Mouse (Mus musculus) liver, postnatal 0 days (tissue): ENCODE measurements around the gene Fbxo34. TPM values are rescaled to one million over a fixed set of nuclear protein-coding genes. Genes with fewer than 3 reads are reported as not detected.

ENCODE experiments used
- ATAC-seq: fragments of 200-750 bp; cut with Nextera tagmentation; 2 replicates; pipeline ENCODE4 v1.8.0; 2017; ENCODE audit warnings: mild to moderate bottlenecking, moderate library complexity
- DNase-seq: peaks from one replicate; pipeline ENCODE4 v3.0.0-alpha.2; 2016
- H3K27ac ChIP-seq: fragments of 300-500 bp; sonication (generic); 2 replicates; pipeline ENCODE4 v1.5.1; 2014; ENCODE audit warnings: antibody characterized with exemption, moderate library complexity, mild to moderate bottlenecking, low read depth
- H3K27me3 ChIP-seq: fragments of 300-500 bp; sonication (generic); 2 replicates; pipeline ENCODE4 v1.6.1; 2014; ENCODE audit warnings: low read length, control low read depth, mixed read lengths; ENCODE audit not compliant: insufficient read depth
- H3K36me3 ChIP-seq: fragments of 300-500 bp; sonication (generic); replicated peaks from 2 replicates; pipeline ENCODE4 v1.6.1; 2014; ENCODE audit warnings: mild to moderate bottlenecking, control low read depth, low read length, moderate library complexity, mixed read lengths; ENCODE audit not compliant: insufficient read depth
- H3K4me1 ChIP-seq: fragments of 300-500 bp; sonication (generic); 2 replicates; pipeline ENCODE4 v1.6.1; 2014; ENCODE audit warnings: antibody characterized with exemption, mild to moderate bottlenecking, control low read depth; ENCODE audit not compliant: insufficient read depth
- H3K4me2 ChIP-seq: fragments of 300-500 bp; sonication (generic); 2 replicates; pipeline ENCODE4 v1.6.1; 2014; ENCODE audit warnings: low read depth, mild to moderate bottlenecking, low read length, moderate library complexity, mixed read lengths
- H3K4me3 ChIP-seq: fragments of 300-500 bp; sonication (generic); 2 replicates; pipeline ENCODE4 v1.5.1; 2014; ENCODE audit warnings: low read depth, low read length
- H3K9ac ChIP-seq: fragments of 300-500 bp; sonication (generic); replicated peaks from 2 replicates; pipeline ENCODE4 v1.6.1; 2014; ENCODE audit warnings: mild to moderate bottlenecking, moderate library complexity
- H3K9me3 ChIP-seq: fragments of 300-500 bp; sonication (generic); 2 replicates; pipeline ENCODE4 v1.6.1; 2016; ENCODE audit warnings: mild to moderate bottlenecking, control low read depth, low read length, mixed read lengths
- CTCF ChIP-seq: sonication (generic); IDR thresholded peaks from 2 replicates; pipeline ENCODE4 v1.5.1; 2016; ENCODE audit warnings: antibody characterized with exemption, low read depth
- EP300 ChIP-seq: IDR thresholded peaks from 2 replicates; pipeline ENCODE4 v1.6.1; 2016; ENCODE audit warnings: antibody characterized with exemption, low read depth, mild to moderate bottlenecking
- WGBS: fragments of 180-500 bp; shearing (Covaris S2); extraction: QIAGEN DNeasy Blood & Tissue Kit; methylation state at CpG from one replicate; pipeline ENCODE4 v1.1.7; 2014; ENCODE audit not compliant: insufficient replicate concordance; 5-methylcytosine and 5-hydroxymethylcytosine counted together
- polyA plus RNA-seq: library from polyadenylated mRNA; unstranded; fragments of >200 nt; fragmentation: Nextera tagmentation; extraction: Ambion mirVana; gene quantifications from 2 replicates; pipeline ENCODE4 v1.2.1, GENCODE M21; 2015

Fbxo34 gene
- polyA plus RNA-seq, 1 experiment from 2014 or later, result 22.1 TPM

DNA sequence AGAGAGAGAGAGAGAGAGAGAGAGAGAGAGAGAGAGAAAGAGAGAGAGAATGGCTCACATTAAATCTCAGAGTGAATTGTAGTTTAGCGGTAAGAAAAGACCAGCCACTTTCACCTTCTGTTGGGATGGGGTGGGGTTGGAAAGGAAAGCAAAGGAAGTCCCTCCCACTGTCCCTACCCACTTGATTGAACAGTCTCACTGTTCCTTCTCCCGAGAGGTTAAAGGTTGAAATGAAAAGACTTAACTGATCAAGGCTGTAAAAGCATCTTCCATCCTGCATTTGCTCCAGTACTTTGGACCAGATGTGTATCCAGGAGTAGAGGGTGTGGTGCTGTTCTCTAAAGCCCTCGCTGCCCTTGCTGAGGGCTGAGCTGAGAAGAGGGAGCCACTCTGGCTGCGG, 126.5 kb downstream of the Fbxo34 start:
- WGBS, result 59% methylated on average over 4 of the region's 4 CpGs

DNA sequence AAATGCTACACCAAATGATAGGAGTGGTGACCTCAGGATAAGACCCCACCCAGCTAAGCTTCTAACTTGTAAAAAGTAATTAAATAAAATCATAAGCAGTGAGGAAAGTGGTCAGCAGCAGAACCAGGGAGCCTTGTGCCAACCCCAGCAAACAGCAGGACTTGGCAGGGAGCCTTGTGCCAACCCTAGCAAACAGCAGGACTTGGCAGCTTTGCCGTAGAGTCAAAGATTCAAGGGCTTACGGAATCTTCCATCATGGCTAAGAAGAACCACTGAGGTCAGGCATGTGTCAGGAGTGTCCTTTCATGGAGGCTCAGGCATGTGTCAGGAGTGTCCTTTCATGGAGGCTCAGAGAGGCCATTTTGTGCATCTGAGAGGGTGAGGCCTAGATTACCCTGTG, 127.9 kb downstream of the Fbxo34 start:
- 75% methylated on average over 2 of the region's 2 CpGs for WGBS
- Histone ChIP-seq H3K9me3 (no peaks in the 10 kb centered on the region), H3K27me3 (no peaks in the 10 kb centered on the region), H3K9ac (no peak overlapping the region), H3K4me1 (no peaks in the 10 kb centered on the region), H3K27ac (no peak overlapping the region), H3K4me2 (no peak overlapping the region), H3K4me3 (no peak overlapping the region), H3K36me3 (no peaks in the 10 kb centered on the region)
- no peak for TF ChIP-seq CTCF
- no peak for TF ChIP-seq EP300
- DNase-seq, result no peak
- no peak for ATAC-seq

More for the DNA sequence above, 126.5 kb downstream of the Fbxo34 start:
- DNase-seq, result no peak
- H3K27ac ChIP-seq, result no peak overlapping the region
- no peaks in the 10 kb centered on the region for H3K4me1 ChIP-seq
- no peaks in the 10 kb centered on the region for H3K27me3 ChIP-seq
- no peaks in the 10 kb centered on the region for H3K36me3 ChIP-seq
- H3K4me2 ChIP-seq, result no peak overlapping the region
- no peak overlapping the region for H3K9ac ChIP-seq
- no peak for ATAC-seq
- TF ChIP-seq CTCF (no peak), EP300 (no peak)
- no peak overlapping the region for H3K4me3 ChIP-seq
- no peaks in the 10 kb centered on the region for H3K9me3 ChIP-seq

DNA sequence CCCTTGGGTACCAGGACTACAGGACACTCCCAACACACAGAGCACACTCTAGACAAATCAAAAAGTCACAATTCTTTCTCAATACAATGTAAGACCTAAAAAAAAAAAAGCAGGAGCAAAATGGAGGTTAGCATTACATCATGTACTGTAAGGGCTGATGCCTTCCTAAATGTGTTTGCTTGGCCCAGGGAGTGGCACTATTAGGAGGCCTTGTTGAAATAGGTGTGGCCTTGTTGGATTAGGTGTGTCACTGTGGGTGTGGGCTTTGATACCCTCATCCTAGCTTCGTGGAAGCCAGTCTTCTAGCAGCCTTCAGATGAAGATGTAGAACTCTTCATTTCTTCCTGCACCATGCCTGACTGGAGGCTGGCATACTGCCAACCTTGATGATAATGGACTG, 131.1 kb downstream of the Fbxo34 start:
- no peak overlapping the region for H3K4me3 ChIP-seq
- DNase-seq (no peak), ATAC-seq (no peak)
- no peaks in the 10 kb centered on the region for H3K4me1 ChIP-seq
- no peak overlapping the region for H3K27ac ChIP-seq
- no peaks in the 10 kb centered on the region for H3K9me3 ChIP-seq
- 42% methylated on average over 1 of the region's 1 CpGs for WGBS
- TF ChIP-seq CTCF, result no peak
- H3K36me3 ChIP-seq, result no peaks in the 10 kb centered on the region
- no peaks in the 10 kb centered on the region for H3K27me3 ChIP-seq
- no peak overlapping the region for H3K4me2 ChIP-seq
- no peak overlapping the region for H3K9ac ChIP-seq

Other genes with a start within 250 kb of the Fbxo34 start
- 10.1 and 13.7 TPM in 2 replicates for gene Wdhd1, start 173.6 kb upstream of the Fbxo34 start, polyA plus RNA-seq
- gene Socs4, start 173.5 kb upstream of the Fbxo34 start, polyA plus RNA-seq, result 1.7 and 1.9 TPM in 2 replicates
- 15.1 and 16.6 TPM in 2 replicates for gene Mapk1ip1l, start 152.2 kb upstream of the Fbxo34 start, polyA plus RNA-seq
- 53.3 and 60.8 TPM in 2 replicates for gene Lgals3, start 82.7 kb upstream of the Fbxo34 start, polyA plus RNA-seq
- 16.9 and 17.9 TPM in 2 replicates for gene Dlgap5, start 32.0 kb upstream of the Fbxo34 start, polyA plus RNA-seq
- gene Atg14, start 120.2 kb downstream of the Fbxo34 start, polyA plus RNA-seq, result 5.6 and 6.3 TPM in 2 replicates
- gene Ktn1, start 198.0 kb downstream of the Fbxo34 start, polyA plus RNA-seq, result 16.7 and 17.4 TPM in 2 replicates